Mouse (Mus musculus) liver, postnatal 0 days (tissue): ENCODE measurements around the gene Nr0b2.
A peak's percentile ranks its signal among the peaks of the same experiment; 100 is the strongest.

Experiments
- CTCF ChIP-seq: sonication (generic); IDR thresholded peaks from 2 replicates; pipeline ENCODE4 v1.5.1; 2016; ENCODE audit warnings: antibody characterized with exemption, low read depth
- EP300 ChIP-seq: IDR thresholded peaks from 2 replicates; pipeline ENCODE4 v1.6.1; 2016; ENCODE audit warnings: antibody characterized with exemption, low read depth, mild to moderate bottlenecking

DNA sequence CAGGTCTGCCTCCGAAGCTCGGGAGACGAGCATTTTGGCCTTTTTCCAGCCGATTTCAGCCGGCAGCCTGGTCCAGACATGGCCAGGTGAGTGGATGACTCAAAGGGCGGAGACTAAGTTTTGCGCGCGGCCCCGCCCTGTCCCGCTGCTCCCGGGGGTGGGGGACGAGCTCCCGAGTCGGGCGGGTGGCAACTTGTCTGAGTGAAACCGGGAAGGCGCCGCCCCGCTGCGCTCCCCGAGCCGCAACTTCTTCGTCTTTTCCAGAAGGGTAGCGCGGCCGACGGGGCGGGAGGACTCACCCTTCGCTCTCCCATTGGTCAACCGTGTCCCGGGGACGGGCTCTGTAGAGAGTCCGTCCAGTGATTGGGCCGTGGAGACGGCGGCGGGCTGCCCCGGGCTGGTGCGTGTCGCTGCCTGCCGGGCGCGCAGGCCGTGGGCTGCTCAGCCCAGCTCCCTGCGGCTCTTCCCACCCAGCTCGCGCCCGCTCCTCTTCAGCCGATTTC, 46.4 kb downstream of the Nr0b2 start:
- TF ChIP-seq CTCF (peak; percentile 8; the same call in 1 of the 2 replicates), EP300 (no peak)
